Mouse (Mus musculus): Measurements from ENCODE around the gene Tmem86b. TPM values are rescaled to one million over a fixed set of nuclear protein-coding genes. Genes with fewer than 3 reads are reported as not detected.

Tmem86b gene
- total and polyA plus RNA-seq, 3 experiments, result 4.2 to 12.8 (median 5.3) TPM

GRCm38 (mm10) chr7:4630198-4630597 is 1.0 kb downstream of the Tmem86b start:
- H3K4me3 ChIP-seq, result no peak overlapping the region
- no peaks in the 10 kb centered on the region for H3K36me3 ChIP-seq (ENCODE audit: control insufficient read depth, insufficient read depth, low read length)
- DNase-seq, result no peak
- TF ChIP-seq CTCF (IDR thresholded peaks at IDR 0.05), result no peak
- TF ChIP-seq EP300 (IDR thresholded peaks at IDR 0.05; ENCODE audit: insufficient read depth, low read depth, low read length), result no peak
- TF ChIP-seq POLR2A (IDR thresholded peaks at IDR 0.05; ENCODE audit: insufficient read depth, low read depth, low read length), result no peak
- H3K9ac ChIP-seq (ENCODE audit: low read depth, low read length), result no peak overlapping the region
- WGBS, result 68% methylated on average over 1 of the region's 1 CpGs
- H3K27ac ChIP-seq, result no peak overlapping the region
- intact Hi-C loops (cut with DNase I), result no loop called here
- no peaks in the 10 kb centered on the region for H3K4me1 ChIP-seq (ENCODE audit: control insufficient read depth, insufficient read depth, low read length)
- H3K27me3 ChIP-seq (ENCODE audit: control insufficient read depth, insufficient read depth, low read length), result no peaks in the 10 kb centered on the region
- H3K79me2 ChIP-seq (replicated peaks; ENCODE audit: control insufficient read depth, insufficient read depth, low read length), result no peaks in the 10 kb centered on the region

- Histone ChIP-seq H3K27me3 (ENCODE audit: control insufficient read depth, insufficient read depth, low read length) (no peaks in the 10 kb centered on the region), H3K36me3 (ENCODE audit: control insufficient read depth, insufficient read depth, low read length) (no peaks in the 10 kb centered on the region), H3K4me1 (ENCODE audit: control insufficient read depth, insufficient read depth, low read length) (no peaks in the 10 kb centered on the region), H3K9ac (ENCODE audit: low read depth, low read length) (no peak overlapping the region), H3K4me3 (no peak overlapping the region), H3K27ac (no peak overlapping the region), H3K79me2 (replicated peaks; ENCODE audit: control insufficient read depth, insufficient read depth, low read length) (no peaks in the 10 kb centered on the region)
- intact Hi-C loops (cut with DNase I), result loop anchor here (10.0 kb wide), 1 partner anchor 305 kb away; no protein-coding TSS in a partner anchor
- TF ChIP-seq CTCF (IDR thresholded peaks at IDR 0.05) (no peak), EP300 (IDR thresholded peaks at IDR 0.05; ENCODE audit: insufficient read depth, low read depth, low read length) (no peak), POLR2A (IDR thresholded peaks at IDR 0.05; ENCODE audit: insufficient read depth, low read depth, low read length) (no peak)
- 90% methylated on average over 5 of the region's 5 CpGs for WGBS
- DNase-seq, result no peak
Observed at GRCm38 (mm10) chr7:4629586-4629985, 1.6 kb downstream of the Tmem86b start.

GRCm38 (mm10) chr7:4625928-4626327 is 5.3 kb downstream of the Tmem86b start:
- no peak for DNase-seq
- H3K27ac ChIP-seq, result no peak overlapping the region
- intact Hi-C loops (cut with DNase I), result loop anchor here (2.0 to 10.0 kb wide), 2 partner anchors 181 to 309 kb away; no protein-coding TSS in a partner anchor
- H3K79me2 ChIP-seq (replicated peaks; ENCODE audit: control insufficient read depth, insufficient read depth, low read length), result no peaks in the 10 kb centered on the region
- no peaks in the 10 kb centered on the region for H3K36me3 ChIP-seq (ENCODE audit: control insufficient read depth, insufficient read depth, low read length)
- no peak overlapping the region for H3K4me3 ChIP-seq
- no peaks in the 10 kb centered on the region for H3K27me3 ChIP-seq (ENCODE audit: control insufficient read depth, insufficient read depth, low read length)
- no peaks in the 10 kb centered on the region for H3K4me1 ChIP-seq (ENCODE audit: control insufficient read depth, insufficient read depth, low read length)
- 79% methylated on average over 2 of the region's 2 CpGs for WGBS
- H3K9ac ChIP-seq (ENCODE audit: low read depth, low read length), result no peak overlapping the region
- TF ChIP-seq POLR2A (IDR thresholded peaks at IDR 0.05; ENCODE audit: insufficient read depth, low read depth, low read length), result no peak
- TF ChIP-seq EP300 (IDR thresholded peaks at IDR 0.05; ENCODE audit: insufficient read depth, low read depth, low read length), result no peak
- TF ChIP-seq CTCF (IDR thresholded peaks at IDR 0.05), result no peak

- DNase-seq, result no peak
- Histone ChIP-seq H3K27ac (no peak overlapping the region), H3K9ac (ENCODE audit: low read depth, low read length) (no peak overlapping the region), H3K36me3 (ENCODE audit: control insufficient read depth, insufficient read depth, low read length) (no peaks in the 10 kb centered on the region), H3K27me3 (ENCODE audit: control insufficient read depth, insufficient read depth, low read length) (no peaks in the 10 kb centered on the region), H3K4me3 (no peak overlapping the region), H3K4me1 (ENCODE audit: control insufficient read depth, insufficient read depth, low read length) (no peaks in the 10 kb centered on the region), H3K79me2 (replicated peaks; ENCODE audit: control insufficient read depth, insufficient read depth, low read length) (no peaks in the 10 kb centered on the region)
- 54% methylated on average over 1 of the region's 1 CpGs for WGBS
- TF ChIP-seq EP300 (IDR thresholded peaks at IDR 0.05; ENCODE audit: insufficient read depth, low read depth, low read length), result no peak
- no peak for TF ChIP-seq POLR2A (IDR thresholded peaks at IDR 0.05; ENCODE audit: insufficient read depth, low read depth, low read length)
- peak; percentile 20 for TF ChIP-seq CTCF (IDR thresholded peaks at IDR 0.05)
- intact Hi-C loops (cut with DNase I), result loop anchor here (2.0 to 10.0 kb wide), 3 partner anchors 168 to 310 kb away; partner anchors contain the start of gene Rpl28
Observed at GRCm38 (mm10) chr7:4624343-4624742, 6.9 kb downstream of the Tmem86b start.

- WGBS, result 10% methylated on average over 4 of the region's 4 CpGs
- H3K36me3 ChIP-seq (ENCODE audit: control insufficient read depth, insufficient read depth, low read length), result no peaks in the 10 kb centered on the region
Observed at GRCm38 (mm10) chr7:4623544-4624189, 7.6 kb downstream of the Tmem86b start.

GRCm38 (mm10) chr7:4619979-4620378 is 11.2 kb downstream of the Tmem86b start:
- WGBS, result 17% methylated on average over 1 of the region's 1 CpGs
- TF ChIP-seq CTCF (IDR thresholded peaks at IDR 0.05) (no peak), POLR2A (IDR thresholded peaks at IDR 0.05; ENCODE audit: insufficient read depth, low read depth, low read length) (no peak), EP300 (IDR thresholded peaks at IDR 0.05; ENCODE audit: insufficient read depth, low read depth, low read length) (no peak)

More at GRCm38 (mm10) chr7:4623544-4624189, 7.6 kb downstream of the Tmem86b start:
- H3K79me2 ChIP-seq (replicated peaks; ENCODE audit: control insufficient read depth, insufficient read depth, low read length), result no peaks in the 10 kb centered on the region
- TF ChIP-seq CTCF (IDR thresholded peaks at IDR 0.05) (peak; percentile 58), POLR2A (IDR thresholded peaks at IDR 0.05; ENCODE audit: insufficient read depth, low read depth, low read length) (no peak), EP300 (IDR thresholded peaks at IDR 0.05; ENCODE audit: insufficient read depth, low read depth, low read length) (no peak)
- no peaks in the 10 kb centered on the region for H3K4me1 ChIP-seq (ENCODE audit: control insufficient read depth, insufficient read depth, low read length)
- no peaks in the 10 kb centered on the region for H3K27me3 ChIP-seq (ENCODE audit: control insufficient read depth, insufficient read depth, low read length)
- H3K9ac ChIP-seq (ENCODE audit: low read depth, low read length), result no peak overlapping the region
- H3K4me3 ChIP-seq, result no peak overlapping the region
- no peak overlapping the region for H3K27ac ChIP-seq
- DNase-seq, result peak; percentile 42 to 55
- intact Hi-C loops (cut with DNase I), result loop anchor here (2.0 to 10.0 kb wide), 3 partner anchors 169 to 311 kb away; partner anchors contain the start of gene Rpl28

More at GRCm38 (mm10) chr7:4619979-4620378, 11.2 kb downstream of the Tmem86b start:
- H3K27ac ChIP-seq, result no peak overlapping the region
- H3K9ac ChIP-seq (ENCODE audit: low read depth, low read length), result no peak overlapping the region
- H3K4me1 ChIP-seq (ENCODE audit: control insufficient read depth, insufficient read depth, low read length), result no peaks in the 10 kb centered on the region
- H3K36me3 ChIP-seq (ENCODE audit: control insufficient read depth, insufficient read depth, low read length), result no peaks in the 10 kb centered on the region
- no peak overlapping the region for H3K4me3 ChIP-seq
- H3K79me2 ChIP-seq (replicated peaks; ENCODE audit: control insufficient read depth, insufficient read depth, low read length), result no peaks in the 10 kb centered on the region
- no peaks in the 10 kb centered on the region for H3K27me3 ChIP-seq (ENCODE audit: control insufficient read depth, insufficient read depth, low read length)
- DNase-seq, result no peak
- intact Hi-C loops (cut with DNase I), result loop anchor here (5.0 to 10.0 kb wide), 2 partner anchors 172 to 315 kb away; partner anchors contain the start of gene Rpl28

Measured in heart, adult 2 months (tissue).